Mouse (Mus musculus) liver, embryonic 13.5 days (tissue): Measurements from ENCODE around the gene Cables2. TPM values are rescaled to one million over a fixed set of nuclear protein-coding genes. Genes with fewer than 3 reads are reported as not detected.

ENCODE experiments used
- ATAC-seq: fragments of 200-750 bp; cut with Nextera tagmentation; 2 replicates; pipeline ENCODE4 v1.8.0; 2017; ENCODE audit warnings: low read depth, mild to moderate bottlenecking, moderate number of reproducible peaks, moderate library complexity
- DNase-seq: peaks from one replicate; pipeline ENCODE4 v3.0.0; 2022
- H3K27ac ChIP-seq: fragments of 300-500 bp; sonication (generic); 2 replicates; pipeline ENCODE4 v1.5.1; 2015; ENCODE audit warnings: moderate library complexity, mild to moderate bottlenecking, inconsistent platforms
- H3K27me3 ChIP-seq: fragments of 300-500 bp; sonication (generic); 2 replicates; pipeline ENCODE4 v1.6.1; 2015; ENCODE audit warnings: mild to moderate bottlenecking, inconsistent platforms
- H3K36me3 ChIP-seq: fragments of 300-500 bp; sonication (generic); 2 replicates; pipeline ENCODE4 v1.6.1; 2015; ENCODE audit warnings: mild to moderate bottlenecking, inconsistent platforms
- H3K4me1 ChIP-seq: fragments of 300-500 bp; sonication (generic); replicated peaks from 2 replicates; pipeline ENCODE4 v1.6.1; 2015; ENCODE audit warnings: inconsistent platforms
- H3K4me2 ChIP-seq: fragments of 300-500 bp; sonication (generic); 2 replicates; pipeline ENCODE4 v1.6.1; 2015; ENCODE audit warnings: inconsistent platforms, mild to moderate bottlenecking, moderate library complexity
- H3K4me3 ChIP-seq: fragments of 300-500 bp; sonication (generic); replicated peaks from 2 replicates; pipeline ENCODE4 v1.5.1; 2015; ENCODE audit warnings: mild to moderate bottlenecking, inconsistent platforms
- H3K9ac ChIP-seq: fragments of 300-500 bp; sonication (generic); 2 replicates; pipeline ENCODE4 v1.6.1; 2015; ENCODE audit warnings: mild to moderate bottlenecking, inconsistent platforms
- H3K9me3 ChIP-seq: fragments of 300-500 bp; sonication (generic); replicated peaks from 2 replicates; pipeline ENCODE4 v1.6.1; 2016; ENCODE audit warnings: inconsistent platforms
- WGBS: fragments of 180-500 bp; shearing (Covaris S2); methylation state at CpG from one replicate; pipeline ENCODE4 v1.1.7; 2015; ENCODE audit not compliant: insufficient replicate concordance; 5-methylcytosine and 5-hydroxymethylcytosine counted together
- microRNA-seq: library from miRNA; unstranded; fragments of <30 nt; microRNA quantifications from one replicate; pipeline ENCODE4, GENCODE M21; 2016
- polyA plus RNA-seq: library from polyadenylated mRNA; unstranded; fragments of >200 nt; fragmentation: Nextera tagmentation; extraction: Ambion mirVana; gene quantifications from 2 replicates; pipeline ENCODE4 v1.2.1, GENCODE M21; 2015

Cables2 gene
- polyA plus RNA-seq, 1 experiment from 2014 or later: 4.4 TPM

GRCm38 (mm10) chr2:180212255-180212654 lies 61.0 kb downstream of the Cables2 start:
- ATAC-seq (no peak), DNase-seq (no peak)
- 70% methylated on average over 3 of the region's 3 CpGs for WGBS
- Histone ChIP-seq H3K4me3 (no peak overlapping the region), H3K36me3 (no peaks in the 10 kb centered on the region), H3K27me3 (no peaks in the 10 kb centered on the region), H3K27ac (no peak overlapping the region), H3K4me1 (peaks cover 18% of the 10 kb centered on the region), H3K9me3 (0 out of 2 replicates have a peak, but pooled peaks cover 3% of the 10 kb centered on the region), H3K9ac (no peak overlapping the region), H3K4me2 (no peak overlapping the region)

DNA sequence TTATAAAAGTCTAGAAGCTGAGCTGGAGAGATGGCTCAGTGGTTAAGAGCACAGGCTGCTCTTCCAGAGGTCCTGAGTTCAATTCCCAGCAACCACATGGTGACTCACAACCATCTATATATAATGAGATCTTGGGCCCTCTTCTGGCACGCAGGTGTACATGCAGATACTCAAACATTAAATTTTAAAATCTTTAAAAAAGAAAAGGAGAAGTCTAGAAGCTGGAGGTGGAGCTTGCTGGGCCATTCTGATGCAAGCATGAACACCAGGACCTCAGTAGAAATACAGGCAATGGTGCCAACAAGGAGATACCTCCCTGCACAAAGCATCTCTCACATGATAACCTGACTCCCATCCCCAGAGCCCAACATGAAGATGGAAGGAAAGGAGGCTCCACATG lies 64.3 kb downstream of the Cables2 start:
- Histone ChIP-seq H3K9me3 (0 out of 2 replicates have a peak, but pooled peaks cover 3% of the 10 kb centered on the region), H3K4me3 (no peak overlapping the region), H3K4me2 (no peak overlapping the region), H3K36me3 (no peaks in the 10 kb centered on the region), H3K4me1 (0 out of 2 replicates have a peak, but pooled peaks cover under 1% of the 10 kb centered on the region), H3K9ac (no peak overlapping the region), H3K27ac (no peak overlapping the region), H3K27me3 (no peaks in the 10 kb centered on the region)
- ATAC-seq (no peak), DNase-seq (no peak)
- WGBS: 52% methylated on average over 1 of the region's 1 CpGs

Small RNA genes lying within 50 kb of the gene (microRNA-seq; reads per million reads assigned to microRNA genes)
- gene Mir3091: 1.8 reads per million

Other genes starting within 250 kb of the Cables2 start
- gene Lsm14b, start 248.5 kb downstream of the Cables2 start, polyA plus RNA-seq: 2.0 and 2.1 TPM in 2 replicates
- gene Psma7, start 231.1 kb downstream of the Cables2 start, polyA plus RNA-seq: 423 and 429 TPM in 2 replicates
- gene Ss18l1, start 231.0 kb downstream of the Cables2 start, polyA plus RNA-seq: 0.77 and 0.87 TPM in 2 replicates
- 14.7 and 15.2 TPM in 2 replicates for gene Mtg2, start 202.9 kb downstream of the Cables2 start, polyA plus RNA-seq
- not detected in 2 replicates for gene Hrh3, start 169.0 kb downstream of the Cables2 start, polyA plus RNA-seq
- 10.1 and 10.4 TPM in 2 replicates for gene Osbpl2, start 154.2 kb downstream of the Cables2 start, polyA plus RNA-seq
- gene Adrm1, start 102.0 kb downstream of the Cables2 start, polyA plus RNA-seq: 151 and 159 TPM in 2 replicates
- gene Lama5, start 47.6 kb downstream of the Cables2 start, polyA plus RNA-seq: 1.5 and 1.9 TPM in 2 replicates
- gene Rps21, start 16.1 kb downstream of the Cables2 start, polyA plus RNA-seq: 525 and 552 TPM in 2 replicates
- not detected in 2 replicates for gene Rbbp8nl, start 16.4 kb upstream of the Cables2 start, polyA plus RNA-seq
- 0.76 and 0.90 TPM in 2 replicates for gene Gata5, start 61.2 kb upstream of the Cables2 start, polyA plus RNA-seq
- 0.52 and 0.68 TPM in 2 replicates for gene Slco4a1, start 182.7 kb upstream of the Cables2 start, polyA plus RNA-seq
- 0.08 and 0.13 TPM in 2 replicates for gene Ntsr1, start 226.5 kb upstream of the Cables2 start, polyA plus RNA-seq